In genomic region chrX:7898211-7898610, GRCm38 (mm10) we compare ENCODE assay signal across 7 mouse cellular contexts. TPM values are rescaled to one million over a fixed set of nuclear protein-coding genes. Genes with fewer than 3 reads are reported as not detected.
DNase-seq lines count a peak whose midpoint lies in the region; ATAC-seq and TF ChIP-seq lines count a peak whose summit lies in the region.

No protein-coding gene starts in this region.

- H3K36me3 ChIP-seq in neural tube, embryonic 11.5 days (ENCODE audit: control insufficient read depth, insufficient read depth, low read length) = no peaks in the 10 kb centered on the region; the same call in 1 of the 2 replicates
- peaks cover 17% of the 10 kb centered on the region; the same call in 1 of the 2 replicates for H3K36me3 ChIP-seq in embryonic facial prominence, embryonic 15.5 days
- H3K36me3 ChIP-seq in limb, embryonic 14.5 days (ENCODE audit: control insufficient read depth, insufficient read depth, low read length) = 0 out of 2 replicates have a peak, but pooled peaks cover 12% of the 10 kb centered on the region
- peaks cover 4% of the 10 kb centered on the region; the same call in 1 of the 2 replicates for H3K36me3 ChIP-seq in stomach, embryonic 16.5 days (ENCODE audit: control insufficient read depth, insufficient read depth, low read length)

- H3K4me2 ChIP-seq in neural tube, embryonic 11.5 days (ENCODE audit: low read depth) = peak overlapping the region; percentile 45
- peak overlapping the region; percentile 49 for H3K4me2 ChIP-seq in embryonic facial prominence, embryonic 15.5 days (replicated peaks)
- peak overlapping the region; percentile 53 for H3K4me2 ChIP-seq in limb, embryonic 14.5 days (replicated peaks; ENCODE audit: low read depth, low read length, severe bottlenecking)
- H3K4me2 ChIP-seq in stomach, embryonic 16.5 days (ENCODE audit: low read depth, low read length) = peak overlapping the region; percentile 60

- no peak overlapping the region for H3K27ac ChIP-seq in neural tube, embryonic 11.5 days (ENCODE audit: low read depth, low read length)
- H3K27ac ChIP-seq in embryonic facial prominence, embryonic 15.5 days (replicated peaks) = peak overlapping the region; percentile 88; the same call in 1 of the 2 replicates
- H3K27ac ChIP-seq in limb, embryonic 14.5 days (replicated peaks; ENCODE audit: low read depth, low read length) = no peak overlapping the region
- no peak overlapping the region for H3K27ac ChIP-seq in stomach, embryonic 16.5 days (ENCODE audit: low read length)

- H3K4me3 ChIP-seq in neural tube, embryonic 11.5 days (ENCODE audit: low read depth, low read length) = peak overlapping the region; percentile 54
- H3K4me3 ChIP-seq in embryonic facial prominence, embryonic 15.5 days (replicated peaks) = peak overlapping the region; percentile 59
- peak overlapping the region; percentile 55 for H3K4me3 ChIP-seq in limb, embryonic 14.5 days (replicated peaks; ENCODE audit: low read length)
- peak overlapping the region; percentile 61 for H3K4me3 ChIP-seq in stomach, embryonic 16.5 days (replicated peaks; ENCODE audit: low read length)

- H3K27me3 ChIP-seq in neural tube, embryonic 11.5 days (ENCODE audit: control insufficient read depth, insufficient read depth, low read length) = no peaks in the 10 kb centered on the region
- no peaks in the 10 kb centered on the region for H3K27me3 ChIP-seq in embryonic facial prominence, embryonic 15.5 days
- no peaks in the 10 kb centered on the region for H3K27me3 ChIP-seq in limb, embryonic 14.5 days (ENCODE audit: control insufficient read depth, insufficient read depth, low read length)
- H3K27me3 ChIP-seq in stomach, embryonic 16.5 days (ENCODE audit: control insufficient read depth, insufficient read depth, low read length) = no peaks in the 10 kb centered on the region

- 32% methylated on average over 13 of the region's 13 CpGs for WGBS in neural tube, embryonic 11.5 days
- WGBS in embryonic facial prominence, embryonic 15.5 days = 23% methylated on average over 13 of the region's 13 CpGs
- WGBS in limb, embryonic 14.5 days = 33% methylated on average over 13 of the region's 13 CpGs
- WGBS in stomach, embryonic 16.5 days = 23% methylated on average over 13 of the region's 13 CpGs

- H3K9me3 ChIP-seq in neural tube, embryonic 11.5 days (ENCODE audit: control insufficient read depth, low read length) = no peaks in the 10 kb centered on the region
- H3K9me3 ChIP-seq in embryonic facial prominence, embryonic 15.5 days (replicated peaks) = no peaks in the 10 kb centered on the region
- no peaks in the 10 kb centered on the region for H3K9me3 ChIP-seq in limb, embryonic 14.5 days (ENCODE audit: control insufficient read depth, low read length)
- no peaks in the 10 kb centered on the region for H3K9me3 ChIP-seq in stomach, embryonic 16.5 days (replicated peaks; ENCODE audit: control insufficient read depth, low read length)

- no peak for ATAC-seq in neural tube, embryonic 11.5 days (ENCODE audit: insufficient read depth, low FRiP score, low TSS enrichment)
- no peak for ATAC-seq in embryonic facial prominence, embryonic 15.5 days (ENCODE audit: insufficient number of reproducible peaks, low FRiP score, low TSS enrichment, low read depth)
- ATAC-seq in limb, embryonic 14.5 days (ENCODE audit: low FRiP score, low read depth) = no peak
- no peak for ATAC-seq in stomach, embryonic 16.5 days (ENCODE audit: insufficient read depth, low FRiP score)

- TF ChIP-seq POLR2A in limb, embryonic 14.5 days (IDR thresholded peaks at IDR 0.05; ENCODE audit: borderline replicate concordance, extremely low read depth, insufficient read depth, insufficient read length) = no peak

- H3K9ac ChIP-seq in neural tube, embryonic 11.5 days (ENCODE audit: low read length) = peak overlapping the region; percentile 58
- H3K9ac ChIP-seq in embryonic facial prominence, embryonic 15.5 days = no peak overlapping the region
- peak overlapping the region; percentile 44 for H3K9ac ChIP-seq in limb, embryonic 14.5 days (ENCODE audit: low read depth, low read length, severe bottlenecking)
- H3K9ac ChIP-seq in stomach, embryonic 16.5 days (ENCODE audit: low read length) = peak overlapping the region; percentile 62

- no peak for DNase-seq in neural tube, embryonic 11.5 days (ENCODE audit: low spot score)
- no peak for DNase-seq in neural tube, embryonic 10.5 days (ENCODE audit: extremely low spot score, low spot score)
- no peak for DNase-seq in limb, embryonic 14.5 days (ENCODE audit: low spot score)
- DNase-seq in kidney, postnatal 4 days = no peak
- DNase-seq in frontal cortex, adult 2 months (ENCODE audit: extremely low spot score in 1 of 2, low spot score in 1 of 2) = no peak

- no peaks in the 10 kb centered on the region for H3K4me1 ChIP-seq in neural tube, embryonic 11.5 days (ENCODE audit: control insufficient read depth, insufficient read depth, low read length)
- H3K4me1 ChIP-seq in embryonic facial prominence, embryonic 15.5 days = no peaks in the 10 kb centered on the region
- no peaks in the 10 kb centered on the region; the same call in 1 of the 2 replicates for H3K4me1 ChIP-seq in limb, embryonic 14.5 days (ENCODE audit: control insufficient read depth, insufficient read depth, low read length)
- no peaks in the 10 kb centered on the region for H3K4me1 ChIP-seq in stomach, embryonic 16.5 days (ENCODE audit: control insufficient read depth, insufficient read depth, low read length)

RNA-seq across cellular contexts. Expression of gene Pqbp1, which starts 0.9 kb away (rescaled TPM):
- polyA plus RNA-seq in neural tube, embryonic 11.5 days (2014; fragmentation: Nextera tagmentation; extraction: Ambion mirVana) = 137 and 143 TPM in 2 replicates
- 125 and 126 TPM in 2 replicates for polyA plus RNA-seq in embryonic facial prominence, embryonic 15.5 days (2015; fragmentation: Nextera tagmentation; extraction: Ambion mirVana)
- polyA plus RNA-seq in limb, embryonic 14.5 days (2012; rRNA removed) = 106 and 138 TPM in 2 replicates
- polyA plus RNA-seq in limb, embryonic 14.5 days (2014; fragmentation: Nextera tagmentation; extraction: Ambion mirVana) = 93.0 and 105 TPM in 2 replicates
- polyA plus RNA-seq in stomach, embryonic 16.5 days (2015; fragmentation: Nextera tagmentation; extraction: Ambion mirVana) = 99.8 and 104 TPM in 2 replicates
- 188 and 192 TPM in 2 replicates for polyA plus RNA-seq in frontal cortex, adult 2 months (2012; rRNA removed)

RNA-seq across cellular contexts. Expression of gene Timm17b, which starts 0.9 kb away (rescaled TPM):
- 171 and 184 TPM in 2 replicates for polyA plus RNA-seq in neural tube, embryonic 11.5 days (2014; fragmentation: Nextera tagmentation; extraction: Ambion mirVana)
- 158 and 169 TPM in 2 replicates for polyA plus RNA-seq in embryonic facial prominence, embryonic 15.5 days (2015; fragmentation: Nextera tagmentation; extraction: Ambion mirVana)
- polyA plus RNA-seq in limb, embryonic 14.5 days (2012; rRNA removed) = 50.1 and 57.8 TPM in 2 replicates
- polyA plus RNA-seq in limb, embryonic 14.5 days (2014; fragmentation: Nextera tagmentation; extraction: Ambion mirVana) = 187 and 196 TPM in 2 replicates
- polyA plus RNA-seq in stomach, embryonic 16.5 days (2015; fragmentation: Nextera tagmentation; extraction: Ambion mirVana) = 142 and 143 TPM in 2 replicates
- polyA plus RNA-seq in frontal cortex, adult 2 months (2012; rRNA removed) = 17.8 and 20.3 TPM in 2 replicates

RNA-seq across cellular contexts. Expression of gene Gm10491, which starts 9.4 kb away (rescaled TPM):
- polyA plus RNA-seq in neural tube, embryonic 11.5 days (2014; fragmentation: Nextera tagmentation; extraction: Ambion mirVana) = not detected in 2 replicates
- not detected in 2 replicates for polyA plus RNA-seq in embryonic facial prominence, embryonic 15.5 days (2015; fragmentation: Nextera tagmentation; extraction: Ambion mirVana)
- polyA plus RNA-seq in limb, embryonic 14.5 days (2012; rRNA removed) = not detected in 2 replicates
- not detected in 2 replicates for polyA plus RNA-seq in limb, embryonic 14.5 days (2014; fragmentation: Nextera tagmentation; extraction: Ambion mirVana)
- polyA plus RNA-seq in stomach, embryonic 16.5 days (2015; fragmentation: Nextera tagmentation; extraction: Ambion mirVana) = not detected in 2 replicates
- not detected in 2 replicates for polyA plus RNA-seq in frontal cortex, adult 2 months (2012; rRNA removed)

RNA-seq across cellular contexts. Expression of gene Gm10490, which starts 11.1 kb away (rescaled TPM):
- polyA plus RNA-seq in neural tube, embryonic 11.5 days (2014; fragmentation: Nextera tagmentation; extraction: Ambion mirVana) = not detected in 2 replicates
- not detected in 2 replicates for polyA plus RNA-seq in embryonic facial prominence, embryonic 15.5 days (2015; fragmentation: Nextera tagmentation; extraction: Ambion mirVana)
- polyA plus RNA-seq in limb, embryonic 14.5 days (2012; rRNA removed) = not detected in 2 replicates
- polyA plus RNA-seq in limb, embryonic 14.5 days (2014; fragmentation: Nextera tagmentation; extraction: Ambion mirVana) = not detected in 2 replicates
- polyA plus RNA-seq in stomach, embryonic 16.5 days (2015; fragmentation: Nextera tagmentation; extraction: Ambion mirVana) = not detected in 2 replicates
- polyA plus RNA-seq in frontal cortex, adult 2 months (2012; rRNA removed) = not detected in 2 replicates

RNA-seq across cellular contexts. Expression of gene Slc35a2, which starts 14.4 kb away (rescaled TPM):
- 13.8 and 15.3 TPM in 2 replicates for polyA plus RNA-seq in neural tube, embryonic 11.5 days (2014; fragmentation: Nextera tagmentation; extraction: Ambion mirVana)
- 55.0 and 55.5 TPM in 2 replicates for polyA plus RNA-seq in embryonic facial prominence, embryonic 15.5 days (2015; fragmentation: Nextera tagmentation; extraction: Ambion mirVana)
- 74.0 and 119 TPM in 2 replicates for polyA plus RNA-seq in limb, embryonic 14.5 days (2012; rRNA removed)
- polyA plus RNA-seq in limb, embryonic 14.5 days (2014; fragmentation: Nextera tagmentation; extraction: Ambion mirVana) = 29.1 and 30.0 TPM in 2 replicates
- polyA plus RNA-seq in stomach, embryonic 16.5 days (2015; fragmentation: Nextera tagmentation; extraction: Ambion mirVana) = 45.0 and 47.0 TPM in 2 replicates
- polyA plus RNA-seq in frontal cortex, adult 2 months (2012; rRNA removed) = 44.6 and 51.1 TPM in 2 replicates
